Mouse (Mus musculus): ENCODE results near the gene Tmem131. TPM values are rescaled to one million over a fixed set of nuclear protein-coding genes. Genes with fewer than 3 reads are reported as not detected.

The Tmem131 gene
- total and polyA plus RNA-seq, 2 experiments from 2014 or later, result 3.9 to 10.1 TPM

- Histone ChIP-seq H3K9me3 (replicated peaks; ENCODE audit: control insufficient read depth, low read length) (no peaks in the 10 kb centered on the region), H3K9ac (replicated peaks; ENCODE audit: low read depth, low read length) (no peak overlapping the region), H3K27me3 (ENCODE audit: control insufficient read depth, insufficient read depth, low read length) (peaks cover 14% of the 10 kb centered on the region; the same call in 1 of the 2 replicates), H3K4me2 (ENCODE audit: low read depth, low read length) (no peak overlapping the region), H3K36me3 (replicated peaks; ENCODE audit: control insufficient read depth, insufficient read depth, low read length) (no peaks in the 10 kb centered on the region), H3K27ac (ENCODE audit: low read depth) (no peak overlapping the region), H3K4me3 (ENCODE audit: low read depth, low read length) (no peak overlapping the region), H3K4me1 (ENCODE audit: control insufficient read depth, insufficient read depth) (no peaks in the 10 kb centered on the region)
- 52% methylated on average over 9 of the region's 9 CpGs for WGBS
- DNase-seq (ENCODE audit: low spot score), result no peak
- no peak for TF ChIP-seq EP300 (IDR thresholded peaks at IDR 0.05; ENCODE audit: low read depth)
- TF ChIP-seq CTCF (IDR thresholded peaks at IDR 0.05; ENCODE audit: low read depth), result no peak
- no peak for ATAC-seq (ENCODE audit: insufficient read depth, low read depth)
Observed at GRCm38 (mm10) chr1:36743046-36743445, 200.4 kb downstream of the Tmem131 start.

Other genes with a start within 250 kb of the Tmem131 start
- not detected in 2 replicates for gene 4933424G06Rik, start 233.5 kb downstream of the Tmem131 start, total RNA-seq (2014; rRNA removed; ENCODE audit: low replicate concordance)
- not detected in 2 replicates for gene 4933424G06Rik, start 233.5 kb downstream of the Tmem131 start, polyA plus RNA-seq (2015; fragmentation: Nextera tagmentation; extraction: Ambion mirVana)
- gene Actr1b, start 229.2 kb downstream of the Tmem131 start, total RNA-seq (2014; rRNA removed; ENCODE audit: low replicate concordance), result 80.5 and 96.8 TPM in 2 replicates
- gene Actr1b, start 229.2 kb downstream of the Tmem131 start, polyA plus RNA-seq (2015; fragmentation: Nextera tagmentation; extraction: Ambion mirVana), result 67.1 and 67.5 TPM in 2 replicates
- gene Zap70, start 181.9 kb downstream of the Tmem131 start, total RNA-seq (2014; rRNA removed; ENCODE audit: low replicate concordance), result 0.12 TPM in 1 of 2 replicates, not detected in the other
- 0.08 and 0.12 TPM in 2 replicates for gene Zap70, start 181.9 kb downstream of the Tmem131 start, polyA plus RNA-seq (2015; fragmentation: Nextera tagmentation; extraction: Ambion mirVana)
- gene Vwa3b, start 82.9 kb upstream of the Tmem131 start, total RNA-seq (2014; rRNA removed; ENCODE audit: low replicate concordance), result not detected in 2 replicates
- gene Vwa3b, start 82.9 kb upstream of the Tmem131 start, polyA plus RNA-seq (2015; fragmentation: Nextera tagmentation; extraction: Ambion mirVana), result 0.25 and 0.26 TPM in 2 replicates